Mouse (Mus musculus) MEL (cell line): ENCODE results near the gene Sgca.

Source experiments
- CTCF ChIP-seq, 3 experiments: IDR thresholded peaks in 2 of 3; conservative IDR thresholded peaks in 1 of 3; 2 replicates each; pipeline ENCODE4 v1.5.1; 2011 to 2012; ENCODE audit warnings: low read length in 3 of 3, low read depth in 2 of 3, mild to moderate bottlenecking in 2 of 3, improper control_type of control experiment in 1 of 3, inconsistent platforms in 1 of 3, mixed read lengths in 1 of 3, moderate library complexity in 1 of 3; ENCODE audit not compliant: control insufficient read depth in 1 of 3, insufficient read depth in 1 of 3, poor library complexity in 1 of 3, severe bottlenecking in 1 of 3
- ETS1 ChIP-seq: IDR thresholded peaks from 2 replicates; pipeline ENCODE4 v1.6.1; 2012; ENCODE audit warnings: low read depth, mild to moderate bottlenecking, inconsistent platforms, low read length, improper control_type of control experiment, moderate library complexity
- GATA1 ChIP-seq: IDR thresholded peaks from 2 replicates; pipeline ENCODE4 v1.6.1; 2011; ENCODE audit warnings: low read depth, low read length, improper control_type of control experiment
- KAT2A ChIP-seq: conservative IDR thresholded peaks from 2 replicates; pipeline ENCODE4 v1.6.1; 2012; ENCODE audit warnings: low read depth, low read length, improper control_type of control experiment, inconsistent platforms
- POLR2A ChIP-seq, 2 experiments: IDR thresholded peaks; 2 replicates each; pipeline ENCODE4 v1.6.1; 2011 to 2012; ENCODE audit warnings: low read length in 2 of 2, mild to moderate bottlenecking in 2 of 2, control low read depth in 1 of 2, improper control_type of control experiment in 1 of 2, low read depth in 1 of 2, moderate library complexity in 1 of 2; ENCODE audit not compliant: control insufficient read depth in 1 of 2, insufficient read depth in 1 of 2, poor library complexity in 1 of 2
- SMC3 ChIP-seq: IDR thresholded peaks from 2 replicates; pipeline ENCODE4 v1.6.1; 2011; ENCODE audit warnings: low read depth, low read length, improper control_type of control experiment
- TCF12 ChIP-seq: IDR thresholded peaks from 2 replicates; pipeline ENCODE4 v1.6.1; 2014; ENCODE audit warnings: low read depth, mild to moderate bottlenecking, inconsistent platforms, low read length, improper control_type of control experiment, moderate library complexity
- USF2 ChIP-seq, 2 experiments: IDR thresholded peaks; 2 replicates each; pipeline ENCODE4 v1.6.1; 2011 to 2012; ENCODE audit warnings: improper control_type of control experiment in 2 of 2, low read length in 2 of 2, borderline replicate concordance in 1 of 2, inconsistent platforms in 1 of 2, low read depth in 1 of 2, mild to moderate bottlenecking in 1 of 2; ENCODE audit not compliant: insufficient read depth in 1 of 2

DNA sequence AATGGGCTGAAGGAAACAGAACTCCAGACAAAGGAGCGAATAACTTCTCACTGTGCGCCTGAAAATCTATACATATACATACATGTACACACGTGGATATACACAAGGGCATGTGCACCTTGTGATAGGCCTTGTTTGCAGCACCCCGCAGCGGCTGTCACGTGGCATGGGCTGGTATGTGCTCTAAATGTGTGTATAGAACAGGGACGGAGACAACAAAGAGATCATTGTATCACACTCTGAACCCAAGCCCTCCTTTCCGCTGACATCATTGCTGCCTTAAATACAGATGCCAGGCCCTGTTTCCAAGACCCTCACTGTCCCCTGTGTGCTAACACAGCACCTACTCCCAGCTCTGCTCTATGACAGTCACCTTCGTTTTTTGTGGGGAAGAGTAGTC is 21.0 kb downstream of the Sgca start:
- no peak for TF ChIP-seq CTCF (IDR thresholded peaks at IDR 0.05 in 2 of 3, conservative IDR thresholded peaks at IDR 0.05 in 1 of 3; ENCODE audit: control insufficient read depth in 1 of 3, insufficient read depth in 1 of 3, low read depth in 2 of 3, low read length in 3 of 3, poor library complexity in 1 of 3, severe bottlenecking in 1 of 3)
- no peak for TF ChIP-seq POLR2A (IDR thresholded peaks at IDR 0.05; ENCODE audit: control insufficient read depth in 1 of 2, insufficient read depth in 1 of 2, low read depth in 1 of 2, low read length in 2 of 2, poor library complexity in 1 of 2)
- TF ChIP-seq USF2 (IDR thresholded peaks at IDR 0.05; ENCODE audit: borderline replicate concordance in 1 of 2, insufficient read depth in 1 of 2, low read depth in 1 of 2, low read length in 2 of 2): no peak
- TF ChIP-seq ETS1: no peak
- no peak for TF ChIP-seq TCF12
- no peak for TF ChIP-seq KAT2A
- TF ChIP-seq GATA1: no peak
- no peak for TF ChIP-seq SMC3
